ENCODE assay signal across 11 mouse cellular contexts in genomic region chr4:86317916-86318542, GRCm38 (mm10).
DNase-seq lines count a peak whose midpoint lies in the region; ATAC-seq and TF ChIP-seq lines count a peak whose summit lies in the region.
"Had no signal": no experiment of that assay in that cellular context is flagged by ENCODE, and none has a peak within 500 bp of the region (broad histone marks: within the 10 kb centered on the region; RNA-seq: fewer than 3 reads in every experiment).

No protein-coding gene starts in this region.

- no peaks in the 10 kb centered on the region for H3K36me3 ChIP-seq in heart, embryonic 16.5 days (ENCODE audit: control insufficient read depth, insufficient read depth)
- H3K36me3 ChIP-seq in lung, embryonic 16.5 days (ENCODE audit: control insufficient read depth, insufficient read depth, low read length), result no peaks in the 10 kb centered on the region
- no peaks in the 10 kb centered on the region for H3K36me3 ChIP-seq in stomach, embryonic 15.5 days
- H3K36me3 ChIP-seq: limb, embryonic 10.5 days; midbrain, embryonic 12.5 days had no signal

- no peak overlapping the region for H3K4me2 ChIP-seq in heart, embryonic 16.5 days (ENCODE audit: low read depth, low read length)
- H3K4me2 ChIP-seq in lung, embryonic 16.5 days (ENCODE audit: low read depth, low read length), result no peak overlapping the region
- H3K4me2 ChIP-seq in stomach, embryonic 15.5 days, result no peak overlapping the region
- H3K4me2 ChIP-seq: midbrain, embryonic 12.5 days had no signal

- DNase-seq in cerebellum, postnatal 10 days, result peak; percentile 20 to 26
- no peak for DNase-seq in cerebellum, postnatal 36 days
- DNase-seq in heart, adult 9 months (ENCODE audit: low spot score in 2 of 2), result no peak
- no peak for DNase-seq in lung, adult 2 months
- DNase-seq in spleen, postnatal 14 days (ENCODE audit: low spot score in 2 of 2), result no peak
- DNase-seq: B cell, adult 2 months had no signal

- no peak for TF ChIP-seq POLR2A in lung, adult 2 months (IDR thresholded peaks at IDR 0.05; ENCODE audit: borderline replicate concordance, extremely low read depth, low read depth, low read length)

- no peaks in the 10 kb centered on the region for H3K27me3 ChIP-seq in heart, embryonic 16.5 days (ENCODE audit: control insufficient read depth, insufficient read depth, low read length)
- no peaks in the 10 kb centered on the region for H3K27me3 ChIP-seq in lung, embryonic 16.5 days (ENCODE audit: control insufficient read depth, insufficient read depth, low read depth, low read length)
- no peaks in the 10 kb centered on the region for H3K27me3 ChIP-seq in stomach, embryonic 15.5 days (replicated peaks)
- H3K27me3 ChIP-seq: midbrain, embryonic 12.5 days had no signal

- H3K4me1 ChIP-seq in heart, embryonic 16.5 days (ENCODE audit: control insufficient read depth, insufficient read depth, low read length), result peaks cover 29% of the 10 kb centered on the region
- peaks cover 22% of the 10 kb centered on the region for H3K4me1 ChIP-seq in lung, embryonic 16.5 days (replicated peaks; ENCODE audit: control insufficient read depth, insufficient read depth, low read length)
- peaks cover 11% of the 10 kb centered on the region for H3K4me1 ChIP-seq in lung, adult 2 months (ENCODE audit: control insufficient read depth, insufficient read depth, low read length)
- peaks cover 2% of the 10 kb centered on the region; the same call in 1 of the 2 replicates for H3K4me1 ChIP-seq in stomach, embryonic 15.5 days
- H3K4me1 ChIP-seq: limb, embryonic 10.5 days; midbrain, embryonic 12.5 days had no signal

- H3K9me3 ChIP-seq in heart, embryonic 16.5 days (replicated peaks; ENCODE audit: control insufficient read depth, low read length), result no peaks in the 10 kb centered on the region
- H3K9me3 ChIP-seq in lung, embryonic 16.5 days (ENCODE audit: control insufficient read depth, low read length), result no peaks in the 10 kb centered on the region
- H3K9me3 ChIP-seq in stomach, embryonic 15.5 days, result no peaks in the 10 kb centered on the region
- H3K9me3 ChIP-seq: limb, embryonic 10.5 days; midbrain, embryonic 12.5 days had no signal

- WGBS in heart, embryonic 16.5 days, result 36% methylated on average over 3 of the region's 3 CpGs
- 48% methylated on average over 3 of the region's 3 CpGs for WGBS in lung, embryonic 16.5 days
- WGBS in lung, adult 2 months, result 19% methylated on average over 3 of the region's 3 CpGs
- WGBS in stomach, embryonic 15.5 days, result 63% methylated on average over 3 of the region's 3 CpGs

- H3K4me3 ChIP-seq in heart, embryonic 16.5 days (ENCODE audit: low read length), result no peak overlapping the region
- H3K4me3 ChIP-seq in lung, embryonic 16.5 days (ENCODE audit: low read length), result no peak overlapping the region
- H3K4me3 ChIP-seq in lung, adult 2 months (replicated peaks; ENCODE audit: extremely low read depth, low read depth, low read length), result no peak overlapping the region
- H3K4me3 ChIP-seq in stomach, embryonic 15.5 days (replicated peaks), result no peak overlapping the region
- H3K4me3 ChIP-seq: limb, embryonic 10.5 days; midbrain, embryonic 12.5 days had no signal

- peak; percentile 46 for ATAC-seq in heart, embryonic 16.5 days (replicated peaks; ENCODE audit: extremely low read depth, insufficient read depth, low FRiP score)
- ATAC-seq in lung, embryonic 16.5 days (ENCODE audit: low read depth), result peak; percentile 55
- no peak for ATAC-seq in stomach, embryonic 15.5 days (ENCODE audit: insufficient read depth, low FRiP score, low read depth)

- no peak overlapping the region for H3K9ac ChIP-seq in heart, embryonic 16.5 days (ENCODE audit: low read length)
- H3K9ac ChIP-seq in lung, embryonic 16.5 days (ENCODE audit: low read length), result no peak overlapping the region
- H3K9ac ChIP-seq in stomach, embryonic 15.5 days, result no peak overlapping the region
- H3K9ac ChIP-seq: midbrain, embryonic 12.5 days had no signal

- no peak for TF ChIP-seq CTCF in lung, adult 2 months (IDR thresholded peaks at IDR 0.05; ENCODE audit: insufficient read depth, low read length)

- peak overlapping the region; percentile 89 for H3K27ac ChIP-seq in heart, embryonic 16.5 days (ENCODE audit: low read length)
- peak overlapping the region; percentile 70 for H3K27ac ChIP-seq in lung, embryonic 16.5 days (ENCODE audit: low read length)
- 0 out of 2 replicates have a peak overlapping the region, but pooled peaks have one; percentile 31 for H3K27ac ChIP-seq in stomach, embryonic 15.5 days
- H3K27ac ChIP-seq: limb, embryonic 10.5 days; midbrain, embryonic 12.5 days had no signal

Comparison
In these comparisons a context has a peak if more than half of its experiments do, and no peak if none do; other contexts are left out.
1. DNase-seq: peak in cerebellum, postnatal 10 days (2 of 2); none in cerebellum, postnatal 36 days (0 of 2), heart, adult 9 months (0 of 2), lung, adult 2 months (single experiment) and spleen, postnatal 14 days (0 of 2).
2. H3K27ac ChIP-seq: peak in every context shown above with its lines; median percentile 89 in heart, embryonic 16.5 days; 70 in lung, embryonic 16.5 days; 31 in stomach, embryonic 15.5 days.